Mouse (Mus musculus) gastrocnemius, postnatal 4 days (tissue): ENCODE results near the gene 1700069L16Rik. TPM values are rescaled to one million over a fixed set of nuclear protein-coding genes. Genes with fewer than 3 reads are reported as not detected.

Source experiments
- DNase-seq, 2 experiments: peaks; one replicate each; pipeline ENCODE4 v3.0.0; 2021 to 2022; ENCODE audit warnings: low spot score in 2 of 2, mixed read lengths in 2 of 2
- long read RNA-seq, 2 experiments: library from polyadenylated mRNA; stranded (forward); transcript quantifications; one replicate each; pipeline ENCODE4 v2.0.0; 2021
- total RNA-seq, 2 experiments: library from RNA; stranded (reverse); gene quantifications; 2 replicates each; pipeline ENCODE4 v1.2.3; 2021

1700069L16Rik gene
- total RNA-seq, result not detected
- long read RNA-seq, experiment 1, result 0 reads
- long read RNA-seq, experiment 2, result 0 reads

DNA sequence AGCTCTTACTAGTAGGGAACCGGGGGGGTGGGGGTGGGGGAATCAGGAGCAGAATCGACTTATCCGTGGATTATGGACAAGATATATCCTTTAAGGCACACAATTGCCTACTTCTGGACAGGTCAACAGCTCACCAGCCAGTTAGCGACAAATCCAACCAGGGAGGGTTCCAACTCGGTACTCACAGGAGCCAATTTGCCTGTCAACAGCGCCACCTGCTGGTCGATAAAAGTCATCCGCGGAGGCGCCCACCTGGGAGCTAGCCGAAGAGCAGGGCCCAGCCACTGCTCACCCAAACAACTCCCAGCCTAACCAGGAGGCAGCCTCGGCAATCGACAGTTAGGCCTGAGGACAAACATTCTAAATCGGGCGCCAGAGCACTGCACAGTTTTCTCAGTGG, at the start of gene 1700069L16Rik:
1700069L16Rik (minus strand) TSS at position 327 of the 400 bp plus-strand sequence.
- peak; percentile 73 to 78 for DNase-seq

DNA sequence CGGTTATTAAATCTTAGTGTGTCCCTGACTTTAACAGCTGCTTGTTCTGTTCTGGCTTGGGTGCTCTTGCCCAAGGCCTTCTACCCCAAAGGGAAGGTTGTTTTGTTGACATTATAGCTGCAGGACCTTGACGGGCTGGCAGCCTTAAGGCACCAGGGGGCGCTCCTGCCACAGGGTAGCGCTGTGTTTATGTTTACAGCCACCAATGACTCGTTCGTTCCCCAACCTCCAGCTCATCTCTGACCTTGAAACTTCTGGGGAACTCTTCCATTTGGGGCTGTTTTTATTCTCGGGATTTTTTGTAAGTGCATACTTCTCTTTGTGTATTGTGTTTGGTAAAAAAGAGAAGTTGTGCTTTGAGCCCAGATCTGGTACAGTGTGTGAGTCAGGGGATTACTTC, 49.1 kb upstream of the 1700069L16Rik start:
- DNase-seq, result peak; percentile 85 to 90

DNA sequence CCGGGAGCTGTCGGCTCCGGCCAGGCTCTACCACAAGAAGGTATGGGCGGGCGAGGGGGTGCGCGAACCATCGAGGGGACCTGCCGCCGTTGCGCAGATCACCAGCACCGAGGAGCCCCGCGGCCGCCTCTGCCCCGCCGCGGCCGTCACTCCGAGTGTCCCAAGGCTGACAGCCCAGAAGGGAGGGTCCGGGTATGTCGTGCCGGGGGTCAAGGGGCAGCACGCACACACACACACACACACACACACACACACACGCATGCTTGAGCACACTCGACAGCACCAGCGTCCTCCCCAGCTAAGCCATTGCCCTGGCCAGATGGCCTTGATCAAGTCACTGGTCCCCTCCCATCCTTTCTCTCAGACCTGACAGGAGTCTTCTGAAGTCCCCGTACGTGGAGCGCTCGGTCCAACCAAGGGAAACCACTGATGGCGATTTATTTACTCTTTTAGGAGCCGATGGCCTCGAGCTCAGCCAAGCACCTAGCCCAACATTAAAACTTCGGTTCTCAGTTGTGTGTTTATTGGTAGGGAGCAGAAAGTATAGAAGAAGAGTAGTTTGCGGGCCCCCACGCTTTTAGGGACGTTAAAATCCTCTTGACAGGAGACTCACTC, 48.4 kb upstream of the 1700069L16Rik start:
- DNase-seq, result no peak

DNA sequence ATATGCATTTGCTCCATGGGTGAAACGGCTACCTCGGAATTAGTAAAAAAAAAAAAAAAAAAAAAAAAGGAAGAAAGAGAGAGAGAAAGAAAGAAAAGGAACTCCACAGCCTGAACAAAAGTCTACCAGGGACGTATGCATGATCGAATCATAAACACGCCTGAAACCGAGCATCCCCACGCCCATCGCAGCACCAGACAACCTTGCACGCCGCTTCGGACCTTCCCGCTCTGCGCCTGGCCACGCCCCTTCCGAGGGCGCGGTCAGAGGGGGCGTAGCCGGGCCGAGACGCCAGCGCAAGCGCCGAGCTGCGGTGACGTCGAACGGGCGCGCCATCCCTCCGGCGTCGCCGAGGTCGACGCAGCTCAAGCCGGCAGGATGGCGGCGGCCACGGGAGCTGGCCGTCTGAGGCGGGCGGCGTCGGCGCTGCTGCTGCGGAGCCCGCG, 47.9 kb upstream of the 1700069L16Rik start, which contains the start of the genes Sart3 and Iscu:
Sart3 (minus strand) TSS at position 61 of the 446 bp plus-strand sequence.
Iscu (plus strand) TSS at position 299 of the 446 bp plus-strand sequence.
- DNase-seq, result peak; percentile 95

DNA sequence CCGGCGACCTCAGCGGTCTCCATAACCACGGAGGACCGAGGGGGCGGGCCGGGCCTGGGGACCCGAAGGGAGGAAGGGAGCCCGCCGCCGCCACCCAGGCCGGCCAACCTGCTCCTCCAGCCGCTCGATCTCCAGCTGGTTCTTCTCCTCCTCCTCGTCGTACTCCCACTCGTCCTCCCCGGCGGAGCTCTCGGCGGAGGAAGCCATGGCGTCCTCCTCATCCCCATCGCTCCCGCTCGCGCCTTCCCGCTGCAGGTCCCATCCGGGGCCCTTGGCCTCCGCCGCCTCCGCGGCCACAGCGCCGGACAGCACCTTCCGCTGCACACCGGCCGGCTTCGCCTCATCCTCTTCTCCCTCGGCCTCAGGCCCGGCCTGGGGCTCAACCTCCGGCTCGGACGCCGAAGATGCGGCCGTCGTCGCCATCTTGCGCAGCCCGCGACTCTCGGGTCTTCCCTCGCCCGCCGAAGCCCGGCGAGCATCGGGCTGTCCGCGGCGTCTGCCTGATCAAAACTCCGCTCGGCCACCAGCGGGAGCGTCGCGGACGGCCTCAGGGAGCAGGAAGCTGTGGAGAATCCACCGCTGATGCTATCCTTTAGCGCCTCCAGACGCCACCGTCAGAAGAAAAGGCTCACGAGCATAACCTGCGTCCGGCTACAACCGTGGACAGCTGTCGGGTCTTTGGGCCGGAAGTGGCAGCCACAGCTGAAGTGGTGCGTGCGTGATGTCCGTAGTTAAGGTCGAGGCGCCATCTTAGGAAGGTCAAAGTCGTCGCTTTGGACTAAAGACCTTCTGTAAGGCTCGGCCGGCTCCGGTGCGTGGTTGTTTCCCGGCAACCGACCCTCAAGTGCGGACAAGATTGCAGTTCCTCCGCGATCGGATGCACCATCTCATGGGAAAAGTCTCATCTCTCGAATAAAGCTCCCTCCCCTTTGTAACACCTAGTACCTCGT, 46.9 kb upstream of the 1700069L16Rik start:
- DNase-seq, result peak; percentile 56 to 86

DNA sequence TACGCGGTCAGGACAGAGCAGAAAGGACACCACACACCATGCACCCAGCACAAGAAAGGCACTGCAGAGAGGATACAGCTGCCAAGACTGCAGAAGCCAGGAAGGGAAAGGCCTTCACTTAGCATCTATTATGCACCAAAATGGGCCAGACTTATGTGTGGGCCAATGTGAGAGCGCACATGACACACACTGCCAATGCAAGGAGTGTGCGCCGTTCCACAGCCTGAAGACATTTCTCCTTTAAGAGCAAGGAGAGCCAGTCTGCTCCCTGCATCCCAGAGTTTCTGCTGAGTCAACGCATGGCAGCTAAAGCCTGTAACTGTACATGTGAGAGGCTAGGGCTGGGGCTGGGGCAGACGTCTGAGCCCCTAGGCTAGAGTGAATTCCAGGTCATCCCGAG, 44.2 kb upstream of the 1700069L16Rik start:
- no peak for DNase-seq

DNA sequence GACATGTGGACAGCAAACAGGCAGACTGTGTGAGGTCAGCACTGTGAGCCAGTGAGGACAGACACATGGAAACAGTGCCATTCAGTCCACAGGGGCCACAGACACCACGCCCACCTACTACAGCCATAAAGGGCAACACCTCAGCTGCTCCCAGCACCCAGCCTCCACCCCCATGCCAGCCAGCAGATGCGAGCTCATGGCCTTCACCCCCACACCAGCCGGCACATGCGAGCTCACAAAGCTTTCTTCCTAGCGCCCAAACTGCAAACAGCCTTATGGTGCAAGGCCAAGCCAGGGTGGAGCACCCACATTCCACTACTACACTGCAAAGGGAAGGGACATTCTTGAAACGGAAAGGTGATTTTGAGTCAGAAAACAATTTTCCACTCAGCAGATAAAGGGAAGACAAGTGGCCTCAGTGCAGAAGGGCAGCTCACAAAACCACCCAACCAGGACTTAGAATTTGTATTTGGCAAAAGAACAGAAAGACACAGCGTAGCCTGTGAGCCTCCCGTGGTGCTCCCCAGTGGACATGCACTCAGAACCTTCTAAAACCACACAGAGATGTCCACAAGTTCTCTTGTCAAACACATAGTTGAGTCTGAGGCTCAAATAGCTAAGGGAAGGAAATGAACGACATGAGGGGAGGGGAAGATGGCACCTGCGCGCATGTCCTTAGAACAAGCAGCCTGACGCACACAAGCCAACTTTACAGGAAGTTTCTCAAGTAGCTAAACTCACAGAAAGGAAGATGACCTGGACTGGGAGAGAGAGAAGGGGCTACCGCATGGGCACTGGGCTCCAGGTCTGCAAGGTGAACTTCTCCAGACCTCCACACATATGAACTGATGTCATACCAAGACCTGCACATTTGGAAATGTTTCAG, 41.3 kb upstream of the 1700069L16Rik start:
- DNase-seq, result no peak

DNA sequence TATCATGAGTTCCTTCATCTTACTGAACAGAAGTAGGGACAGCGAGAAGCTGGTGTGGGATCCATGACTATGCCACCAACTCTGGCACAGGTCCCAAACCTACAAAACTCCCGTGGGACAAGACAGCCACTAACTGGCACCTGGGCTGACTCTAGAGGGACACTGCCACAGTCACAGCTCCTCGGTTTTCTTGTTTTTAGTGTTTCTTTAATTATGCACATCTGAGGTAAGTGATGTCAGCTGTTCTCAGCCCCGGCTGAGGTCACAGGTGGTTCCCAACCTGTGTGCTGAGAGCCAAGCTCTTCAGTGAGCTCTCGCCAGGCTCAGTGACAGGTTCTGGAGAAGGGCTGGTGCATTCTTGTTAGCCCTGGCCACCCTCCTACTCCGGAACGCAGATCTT, 39.9 kb upstream of the 1700069L16Rik start:
- DNase-seq, result no peak

DNA sequence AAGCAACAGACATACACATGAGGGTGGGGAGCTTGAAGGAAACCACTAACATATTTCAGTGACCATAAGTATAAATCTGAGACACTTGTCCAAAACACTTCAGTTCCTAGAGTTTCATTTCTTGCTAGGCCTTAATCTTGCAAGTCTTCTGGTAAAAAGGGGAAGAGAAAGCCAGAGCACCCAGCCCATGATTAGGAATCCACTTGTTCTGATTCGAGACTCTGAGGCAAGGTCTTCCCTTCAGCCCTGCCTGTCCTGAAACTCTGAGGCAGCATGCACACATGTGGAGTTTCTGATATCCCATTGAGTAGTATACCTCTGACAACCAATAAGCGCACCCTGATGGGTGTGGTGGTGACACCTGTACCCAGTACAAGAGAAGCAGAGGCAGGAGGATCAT, 37.0 kb upstream of the 1700069L16Rik start:
- no peak for DNase-seq

DNA sequence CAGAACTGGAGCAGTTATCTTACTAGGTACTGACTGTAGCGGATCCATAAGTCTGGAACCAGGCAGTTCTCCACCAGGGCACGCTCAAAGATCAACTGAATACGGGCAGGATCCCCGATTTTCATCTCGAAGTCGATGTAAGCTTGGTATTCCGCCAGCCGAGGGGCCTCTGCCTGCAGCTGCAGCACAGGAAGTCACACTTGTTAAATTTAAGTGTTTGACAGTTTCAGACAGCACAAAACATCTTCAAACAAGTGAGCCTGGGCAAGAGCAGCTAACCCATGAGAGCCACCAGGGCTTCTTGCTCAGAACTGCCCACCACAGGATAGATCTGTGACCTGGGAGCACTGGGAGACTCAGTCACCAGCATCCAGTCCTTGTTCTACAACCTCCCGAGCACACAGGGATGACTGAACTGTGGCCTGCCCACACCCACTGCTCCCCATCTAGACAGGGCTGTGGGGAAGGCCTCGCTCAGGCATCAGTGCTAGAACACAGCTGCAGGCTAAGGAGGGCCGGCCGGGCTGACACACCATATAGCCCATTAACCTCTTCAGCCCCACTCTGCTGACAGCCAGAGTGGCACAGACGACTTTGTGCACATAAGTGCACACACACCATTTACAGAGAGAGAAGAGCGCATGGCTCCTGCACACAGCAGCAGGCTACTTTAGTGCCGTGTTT, 30.9 kb upstream of the 1700069L16Rik start:
- DNase-seq, result no peak

DNA sequence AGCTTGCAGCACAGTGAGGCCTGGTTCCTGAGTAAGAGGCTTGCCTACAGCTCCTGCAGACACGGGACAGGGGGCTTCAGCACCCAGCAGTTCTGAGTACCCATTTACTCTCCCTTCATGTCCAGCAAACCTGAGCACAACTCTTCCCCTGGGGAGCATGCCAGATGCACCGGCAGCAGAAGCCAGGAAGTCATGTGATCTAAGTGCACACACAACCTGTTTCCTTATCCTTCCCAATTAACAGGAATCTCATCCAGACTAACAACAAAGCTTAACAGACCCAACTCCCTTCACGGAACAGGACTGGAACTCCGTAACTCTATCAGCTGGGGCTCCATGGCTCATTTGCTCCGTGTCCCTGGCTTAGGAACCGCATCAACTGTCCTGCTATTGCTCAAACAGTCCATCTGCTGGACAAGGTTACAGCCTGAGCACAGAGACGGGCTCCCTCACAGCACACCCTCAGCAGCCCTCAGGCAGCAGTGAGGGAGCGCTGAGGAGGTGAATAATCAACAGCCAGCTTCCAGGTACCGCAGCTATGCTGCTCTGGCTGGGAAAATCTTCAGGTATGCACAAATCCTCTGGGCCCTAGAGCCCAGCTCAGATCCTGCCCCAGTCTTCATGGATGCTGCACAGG, 27.1 kb upstream of the 1700069L16Rik start:
- DNase-seq, result no peak

DNA sequence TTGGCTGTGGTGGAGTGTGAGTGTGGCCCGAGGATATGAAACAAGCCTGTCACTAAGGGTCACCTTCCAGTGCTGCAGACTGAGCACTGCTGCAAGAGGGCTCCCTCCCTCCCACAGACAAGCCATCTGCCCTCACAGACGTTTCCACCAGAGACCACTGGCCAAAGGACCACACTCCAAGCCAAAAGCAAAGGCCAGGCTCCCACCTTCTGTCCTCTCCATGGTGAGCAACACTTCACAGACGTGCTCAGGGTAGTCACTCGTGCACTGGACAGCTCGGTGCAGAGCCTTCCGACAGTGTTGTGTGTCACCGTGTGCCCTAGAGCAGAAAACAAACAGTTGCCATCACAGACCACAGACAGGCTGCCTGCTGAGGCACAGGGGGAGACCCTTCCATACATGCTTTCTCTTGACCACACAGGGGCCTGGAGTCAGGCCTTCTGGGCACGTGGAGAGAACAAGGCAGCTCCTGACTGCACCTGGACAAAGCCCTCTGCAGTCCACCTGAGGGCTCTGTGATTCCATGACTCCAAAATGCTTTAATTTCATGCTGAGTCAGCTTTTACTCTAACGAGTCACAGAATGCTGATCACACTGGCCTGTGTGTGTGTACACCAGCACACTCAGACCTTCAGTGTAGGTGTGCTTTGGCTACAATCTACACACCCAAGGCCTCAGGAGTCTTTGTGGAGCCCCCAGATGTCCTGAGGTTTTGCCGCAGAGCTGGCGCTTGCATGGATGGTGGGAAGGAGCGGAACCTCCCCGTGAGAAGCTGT, 24.2 kb upstream of the 1700069L16Rik start:
- no peak for DNase-seq

DNA sequence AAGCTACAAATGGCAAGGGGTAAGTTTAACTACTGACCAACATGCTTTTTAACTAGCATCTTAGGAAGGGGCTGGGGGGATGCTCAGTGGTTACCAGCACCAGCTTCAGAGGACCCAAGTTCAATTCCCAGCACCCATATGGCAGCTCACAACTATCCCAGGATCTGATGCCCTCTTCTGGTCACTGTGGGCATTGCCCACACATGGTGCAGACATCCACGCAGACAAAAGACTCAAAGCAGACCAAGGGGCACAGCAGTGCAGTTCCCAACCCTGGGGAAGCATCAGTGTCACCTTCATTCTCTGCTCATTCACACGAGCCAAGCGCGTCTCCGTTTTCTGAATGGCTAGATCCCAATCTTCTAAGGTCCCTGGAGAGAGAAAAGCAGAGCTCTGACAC, 23.1 kb upstream of the 1700069L16Rik start:
- DNase-seq, result no peak

DNA sequence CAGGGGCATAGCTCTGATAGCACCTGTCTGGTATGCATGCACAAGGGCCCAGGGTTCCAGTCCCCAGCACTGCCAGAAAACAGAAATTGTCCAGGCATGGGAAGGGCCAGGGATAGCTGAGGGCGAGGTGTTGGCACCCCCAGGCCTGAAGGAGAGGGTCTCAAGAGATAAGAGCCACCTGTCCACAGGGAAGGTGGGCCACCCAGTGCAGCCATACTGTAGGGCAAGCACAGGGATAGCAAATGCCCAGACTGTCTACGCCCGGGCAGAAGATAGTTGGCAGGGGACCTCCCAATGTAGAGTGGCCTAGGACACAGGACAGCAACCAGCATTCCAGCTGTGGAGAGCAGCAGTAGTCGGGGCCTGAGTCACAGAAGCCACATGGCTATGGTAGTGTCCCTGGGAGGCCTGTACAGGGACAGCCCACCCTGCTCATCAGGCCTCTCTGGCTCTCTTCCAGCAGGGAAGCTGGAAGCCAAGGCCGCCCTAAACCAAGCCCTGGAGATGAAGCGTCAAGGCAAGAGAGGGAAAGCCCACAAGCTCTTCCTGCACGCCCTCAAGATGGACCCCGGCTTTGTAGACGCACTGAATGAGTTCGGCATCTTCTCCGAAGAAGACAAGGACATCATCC, 13.2 kb upstream of the 1700069L16Rik start:
- DNase-seq, result no peak

DNA sequence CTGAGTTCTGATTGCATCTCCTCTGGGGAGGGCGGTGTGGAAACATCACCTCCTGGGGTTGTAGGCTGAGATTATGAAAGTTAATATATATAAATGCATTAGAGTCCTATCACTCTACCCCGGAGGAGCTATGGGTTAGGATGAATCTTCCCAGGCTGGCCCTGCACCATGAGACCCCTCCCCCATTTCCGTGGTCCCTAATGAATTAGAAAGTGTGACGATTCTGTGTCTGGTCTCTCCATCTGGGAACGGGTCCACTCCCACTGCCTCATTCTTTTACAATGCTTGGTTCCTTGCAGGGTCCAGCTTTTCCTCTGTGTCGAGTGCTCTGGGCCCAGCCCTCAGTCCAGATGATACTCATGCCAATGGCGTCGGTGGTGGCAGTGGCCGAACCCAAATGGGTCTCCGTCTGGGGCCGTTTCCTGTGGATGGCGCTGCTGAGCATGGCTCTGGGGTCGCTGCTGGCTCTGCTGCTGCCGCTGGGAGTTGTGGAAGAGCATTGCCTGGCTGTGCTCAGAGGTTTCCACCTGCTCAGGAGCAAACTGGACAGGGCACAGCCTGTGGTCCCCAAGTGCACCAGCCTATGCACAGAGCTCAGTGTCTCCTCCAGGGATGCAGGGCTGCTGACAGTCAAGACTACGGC, 12.1 kb upstream of the 1700069L16Rik start:
- DNase-seq, result no peak

DNA sequence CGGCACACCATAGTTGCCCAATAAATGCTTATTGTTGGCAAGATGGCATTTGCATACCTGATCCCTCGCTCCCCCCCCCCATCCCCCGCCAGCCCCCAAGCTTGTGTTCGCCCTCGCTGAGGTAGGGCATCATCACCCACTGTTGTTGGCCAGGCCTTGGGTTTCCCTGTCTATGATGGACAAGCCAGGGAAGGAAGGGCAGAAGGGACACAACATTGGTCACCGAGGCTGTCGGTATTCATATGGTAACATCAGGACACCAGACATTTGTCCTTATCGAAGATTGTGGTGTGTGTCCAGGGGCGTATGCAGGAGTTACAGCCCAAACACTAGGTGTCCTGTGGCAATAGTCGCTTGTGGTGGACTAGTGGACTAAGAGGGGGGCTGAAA, 11.5 kb upstream of the 1700069L16Rik start:
- no peak for DNase-seq

DNA sequence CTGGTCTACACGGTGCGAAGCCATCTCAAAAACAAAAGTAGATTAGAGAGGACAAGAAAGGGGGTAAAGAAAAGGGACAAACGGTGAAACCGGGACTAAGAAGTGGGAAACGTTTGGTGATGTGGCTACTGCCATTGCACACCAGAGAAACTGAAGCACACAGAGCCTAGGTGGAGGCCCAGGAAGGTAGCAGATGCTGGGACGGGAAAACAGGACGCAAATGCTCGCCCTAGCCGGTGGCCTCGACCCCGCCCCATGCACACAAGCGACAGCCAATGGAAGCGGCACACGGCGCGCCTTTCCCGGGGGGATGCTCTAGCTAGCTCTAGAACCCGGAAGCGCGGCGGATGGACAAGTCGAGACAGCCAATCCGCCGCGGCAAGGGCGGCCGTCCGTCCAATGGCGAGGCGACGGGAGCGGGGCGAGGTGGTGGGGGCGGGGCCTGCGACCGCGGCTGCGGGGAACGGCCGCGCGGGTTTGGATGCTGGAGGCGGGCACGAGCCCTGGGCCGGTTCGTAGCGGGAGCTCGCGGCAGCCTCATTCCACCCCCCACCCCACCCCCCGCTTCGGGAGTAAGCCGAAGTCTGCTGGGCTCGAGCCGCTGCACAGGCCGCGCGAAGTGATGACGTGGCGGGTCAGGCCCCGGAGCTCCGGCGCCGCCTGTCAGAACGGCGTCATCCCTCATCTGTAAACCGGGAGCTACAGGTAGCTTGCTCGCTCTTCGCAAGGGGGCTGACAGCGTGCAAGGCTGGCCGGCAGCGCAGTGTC, 11.0 kb upstream of the 1700069L16Rik start, which contains the start of gene Ficd:
Ficd (plus strand) TSS at position 459 of the 768 bp plus-strand sequence.
- DNase-seq, result peak; percentile 88 to 94

DNA sequence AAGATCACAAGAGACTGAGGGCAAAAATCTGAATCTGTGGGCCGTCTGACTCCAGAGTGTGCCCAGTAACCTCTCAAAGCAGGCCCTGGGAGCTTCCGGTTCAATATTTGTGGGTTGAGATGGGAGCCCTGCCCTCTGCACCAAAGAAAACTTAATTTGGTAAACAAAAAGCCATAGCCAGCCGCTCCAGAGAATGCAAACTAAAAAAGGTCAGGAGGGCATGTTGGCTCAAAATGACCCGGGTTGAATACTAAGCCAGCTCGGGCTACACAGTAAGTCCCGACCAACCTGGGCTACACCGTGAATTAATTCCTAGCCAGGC, 10.4 kb upstream of the 1700069L16Rik start:
- no peak for DNase-seq
